Mouse (Mus musculus): Measurements from ENCODE around the gene Usp27x. TPM values are rescaled to one million over a fixed set of nuclear protein-coding genes. Genes with fewer than 3 reads are reported as not detected.

Gene Usp27x
- 0.34 and 0.35 TPM in 2 replicates for polyA plus RNA-seq (2014; fragmentation: Nextera tagmentation; extraction: Ambion mirVana)

- Histone ChIP-seq H3K4me1 (ENCODE audit: control insufficient read depth, insufficient read depth, low read length) (no peaks in the 10 kb centered on the region), H3K9me3 (ENCODE audit: control insufficient read depth, low read length) (no peaks in the 10 kb centered on the region), H3K36me3 (ENCODE audit: control insufficient read depth, insufficient read depth, low read length) (no peaks in the 10 kb centered on the region), H3K27me3 (replicated peaks; ENCODE audit: control insufficient read depth, insufficient read depth, low read length) (no peaks in the 10 kb centered on the region), H3K4me3 (ENCODE audit: low read depth, low read length) (peak within 1 kb of the TSS; percentile 56), H3K4me2 (ENCODE audit: low read depth, low read length) (peak within 1 kb of the TSS; percentile 71), H3K27ac (replicated peaks; ENCODE audit: low read depth, low read length) (peak within 1 kb of the TSS; percentile 91), H3K9ac (ENCODE audit: low read depth, low read length) (peak within 1 kb of the TSS; percentile 74)
- ATAC-seq (ENCODE audit: low read depth) (peak; percentile 94), DNase-seq (ENCODE audit: low spot score) (peak; percentile 88)
- 24% methylated on average over 39 of the region's 51 CpGs for WGBS
Measured at GRCm38 (mm10) chrX:7375716-7376480, at the start of gene Usp27x. TSS of gene Usp27x (minus strand) at chrX:7375830.

GRCm38 (mm10) chrX:7422691-7423111 is 47.1 kb upstream of the Usp27x start:
- H3K27me3 ChIP-seq (replicated peaks; ENCODE audit: control insufficient read depth, insufficient read depth, low read length), result no peaks in the 10 kb centered on the region
- no peaks in the 10 kb centered on the region for H3K4me1 ChIP-seq (ENCODE audit: control insufficient read depth, insufficient read depth, low read length)
- ATAC-seq (ENCODE audit: low read depth) (peak; percentile 88), DNase-seq (ENCODE audit: low spot score) (peak; percentile 83)
- peak overlapping the region; percentile 66 for H3K9ac ChIP-seq (ENCODE audit: low read depth, low read length)
- no peaks in the 10 kb centered on the region for H3K36me3 ChIP-seq (ENCODE audit: control insufficient read depth, insufficient read depth, low read length)
- 23% methylated on average over 25 of the region's 26 CpGs for WGBS
- H3K4me3 ChIP-seq (ENCODE audit: low read depth, low read length), result peak overlapping the region; percentile 48
- H3K9me3 ChIP-seq (ENCODE audit: control insufficient read depth, low read length), result no peaks in the 10 kb centered on the region
- peak overlapping the region; percentile 58 for H3K4me2 ChIP-seq (ENCODE audit: low read depth, low read length)
- H3K27ac ChIP-seq (replicated peaks; ENCODE audit: low read depth, low read length), result no peak overlapping the region

- WGBS, result 62% methylated on average over 6 of the region's 6 CpGs
- Histone ChIP-seq H3K4me2 (ENCODE audit: low read depth, low read length) (peak overlapping the region; percentile 58), H3K4me1 (ENCODE audit: control insufficient read depth, insufficient read depth, low read length) (no peaks in the 10 kb centered on the region), H3K27ac (replicated peaks; ENCODE audit: low read depth, low read length) (no peak overlapping the region), H3K9me3 (ENCODE audit: control insufficient read depth, low read length) (no peaks in the 10 kb centered on the region), H3K9ac (ENCODE audit: low read depth, low read length) (peak overlapping the region; percentile 66; the same call in 1 of the 2 replicates), H3K36me3 (ENCODE audit: control insufficient read depth, insufficient read depth, low read length) (no peaks in the 10 kb centered on the region), H3K4me3 (ENCODE audit: low read depth, low read length) (peak overlapping the region; percentile 48), H3K27me3 (replicated peaks; ENCODE audit: control insufficient read depth, insufficient read depth, low read length) (no peaks in the 10 kb centered on the region)
- DNase-seq (ENCODE audit: low spot score), result no peak
- no peak for ATAC-seq (ENCODE audit: low read depth)
Measured at GRCm38 (mm10) chrX:7422166-7422565, 46.5 kb upstream of the Usp27x start.

- Histone ChIP-seq H3K9ac (ENCODE audit: low read depth, low read length) (no peak overlapping the region), H3K36me3 (ENCODE audit: control insufficient read depth, insufficient read depth, low read length) (no peaks in the 10 kb centered on the region), H3K4me3 (ENCODE audit: low read depth, low read length) (no peak overlapping the region), H3K4me2 (ENCODE audit: low read depth, low read length) (peak overlapping the region; percentile 24), H3K4me1 (ENCODE audit: control insufficient read depth, insufficient read depth, low read length) (no peaks in the 10 kb centered on the region), H3K27me3 (replicated peaks; ENCODE audit: control insufficient read depth, insufficient read depth, low read length) (no peaks in the 10 kb centered on the region), H3K9me3 (ENCODE audit: control insufficient read depth, low read length) (no peaks in the 10 kb centered on the region), H3K27ac (replicated peaks; ENCODE audit: low read depth, low read length) (no peak overlapping the region)
- ATAC-seq (ENCODE audit: low read depth) (peak; percentile 74; the same call in 1 of the 2 replicates), DNase-seq (ENCODE audit: low spot score) (peak; percentile 89)
- WGBS, result 29% methylated on average over 3 of the region's 3 CpGs
Measured at GRCm38 (mm10) chrX:7421016-7421415, 45.4 kb upstream of the Usp27x start.

GRCm38 (mm10) chrX:7416178-7416871 is 40.7 kb upstream of the Usp27x start:
- no peak overlapping the region for H3K9ac ChIP-seq (ENCODE audit: low read depth, low read length)
- H3K4me1 ChIP-seq (ENCODE audit: control insufficient read depth, insufficient read depth, low read length), result no peaks in the 10 kb centered on the region
- H3K4me2 ChIP-seq (ENCODE audit: low read depth, low read length), result no peak overlapping the region
- H3K9me3 ChIP-seq (ENCODE audit: control insufficient read depth, low read length), result no peaks in the 10 kb centered on the region
- no peak overlapping the region for H3K4me3 ChIP-seq (ENCODE audit: low read depth, low read length)
- H3K36me3 ChIP-seq (ENCODE audit: control insufficient read depth, insufficient read depth, low read length), result no peaks in the 10 kb centered on the region
- peak; percentile 76; the same call in 1 of the 2 replicates for ATAC-seq (ENCODE audit: low read depth)
- H3K27ac ChIP-seq (replicated peaks; ENCODE audit: low read depth, low read length), result no peak overlapping the region
- 63% methylated on average over 12 of the region's 12 CpGs for WGBS
- no peaks in the 10 kb centered on the region for H3K27me3 ChIP-seq (replicated peaks; ENCODE audit: control insufficient read depth, insufficient read depth, low read length)
- DNase-seq (ENCODE audit: low spot score), result peak; percentile 65

GRCm38 (mm10) chrX:7415308-7415707 is 39.7 kb upstream of the Usp27x start:
- H3K4me2 ChIP-seq (ENCODE audit: low read depth, low read length), result no peak overlapping the region
- WGBS, result 85% methylated on average over 6 of the region's 6 CpGs
- H3K4me3 ChIP-seq (ENCODE audit: low read depth, low read length), result no peak overlapping the region
- H3K9ac ChIP-seq (ENCODE audit: low read depth, low read length), result no peak overlapping the region
- no peak for DNase-seq (ENCODE audit: low spot score)
- H3K27ac ChIP-seq (replicated peaks; ENCODE audit: low read depth, low read length), result no peak overlapping the region
- no peaks in the 10 kb centered on the region for H3K27me3 ChIP-seq (replicated peaks; ENCODE audit: control insufficient read depth, insufficient read depth, low read length)
- no peak for ATAC-seq (ENCODE audit: low read depth)
- H3K9me3 ChIP-seq (ENCODE audit: control insufficient read depth, low read length), result no peaks in the 10 kb centered on the region
- no peaks in the 10 kb centered on the region for H3K4me1 ChIP-seq (ENCODE audit: control insufficient read depth, insufficient read depth, low read length)
- no peaks in the 10 kb centered on the region for H3K36me3 ChIP-seq (ENCODE audit: control insufficient read depth, insufficient read depth, low read length)

- DNase-seq (ENCODE audit: low spot score) (no peak), ATAC-seq (ENCODE audit: low read depth) (no peak)
- H3K4me2 ChIP-seq (ENCODE audit: low read depth, low read length), result no peak overlapping the region
- WGBS, result 73% methylated on average over 16 of the region's 16 CpGs
- H3K9me3 ChIP-seq (ENCODE audit: control insufficient read depth, low read length), result no peaks in the 10 kb centered on the region
- no peak overlapping the region for H3K9ac ChIP-seq (ENCODE audit: low read depth, low read length)
- H3K4me1 ChIP-seq (ENCODE audit: control insufficient read depth, insufficient read depth, low read length), result no peaks in the 10 kb centered on the region
- H3K27ac ChIP-seq (replicated peaks; ENCODE audit: low read depth, low read length), result no peak overlapping the region
- no peaks in the 10 kb centered on the region for H3K27me3 ChIP-seq (replicated peaks; ENCODE audit: control insufficient read depth, insufficient read depth, low read length)
- H3K4me3 ChIP-seq (ENCODE audit: low read depth, low read length), result no peak overlapping the region
- H3K36me3 ChIP-seq (ENCODE audit: control insufficient read depth, insufficient read depth, low read length), result no peaks in the 10 kb centered on the region
Measured at GRCm38 (mm10) chrX:7412239-7413033, 36.8 kb upstream of the Usp27x start.

- no peaks in the 10 kb centered on the region for H3K27me3 ChIP-seq (replicated peaks; ENCODE audit: control insufficient read depth, insufficient read depth, low read length)
- H3K4me1 ChIP-seq (ENCODE audit: control insufficient read depth, insufficient read depth, low read length), result no peaks in the 10 kb centered on the region
- H3K9ac ChIP-seq (ENCODE audit: low read depth, low read length), result peak overlapping the region; percentile 74; the same call in 1 of the 2 replicates
- peak overlapping the region; percentile 91 for H3K27ac ChIP-seq (replicated peaks; ENCODE audit: low read depth, low read length)
- H3K4me2 ChIP-seq (ENCODE audit: low read depth, low read length), result peak overlapping the region; percentile 71
- H3K36me3 ChIP-seq (ENCODE audit: control insufficient read depth, insufficient read depth, low read length), result no peaks in the 10 kb centered on the region
- 47% methylated on average over 4 of the region's 4 CpGs for WGBS
- ATAC-seq (ENCODE audit: low read depth) (no peak), DNase-seq (ENCODE audit: low spot score) (no peak)
- H3K4me3 ChIP-seq (ENCODE audit: low read depth, low read length), result peak overlapping the region; percentile 56
- H3K9me3 ChIP-seq (ENCODE audit: control insufficient read depth, low read length), result no peaks in the 10 kb centered on the region
Measured at GRCm38 (mm10) chrX:7376586-7376985, 956 bp upstream of the Usp27x start.

Data from embryonic facial prominence, embryonic 14.5 days (tissue).